Mouse (Mus musculus) testis, adult 2 months (tissue): ENCODE data around the gene Mrps2. TPM values are rescaled to one million over a fixed set of nuclear protein-coding genes. Genes with fewer than 3 reads are reported as not detected.
A peak's percentile ranks its signal among the peaks of the same experiment; 100 is the strongest.

ENCODE experiments used
- H3K27ac ChIP-seq: fragments of 200-500 bp; 2 replicates; pipeline ENCODE4 v1.5.1; 2012; ENCODE audit warnings: low read depth, low read length; ENCODE audit not compliant: control insufficient read depth, insufficient read depth
- H3K27me3 ChIP-seq: fragments of 200-500 bp; 2 replicates; pipeline ENCODE4 v1.6.1; 2012; ENCODE audit warnings: mild to moderate bottlenecking, low read length, moderate library complexity; ENCODE audit not compliant: control insufficient read depth, insufficient read depth
- H3K36me3 ChIP-seq: fragments of 200-500 bp; 2 replicates; pipeline ENCODE4 v1.6.1; 2012; ENCODE audit warnings: mild to moderate bottlenecking, low read length; ENCODE audit not compliant: control insufficient read depth, insufficient read depth
- H3K4me1 ChIP-seq: fragments of 200-500 bp; 2 replicates; pipeline ENCODE4 v1.6.1; 2012; ENCODE audit warnings: low read length; ENCODE audit not compliant: control insufficient read depth, insufficient read depth
- H3K4me3 ChIP-seq: fragments of 200-500 bp; 2 replicates; pipeline ENCODE4 v1.5.1; 2012; ENCODE audit warnings: low read depth, mild to moderate bottlenecking, low read length, moderate library complexity, mixed read lengths; ENCODE audit not compliant: control insufficient read depth
- CTCF ChIP-seq: fragments of 200-500 bp; IDR thresholded peaks from 2 replicates; pipeline ENCODE4 v1.5.1; 2012; ENCODE audit warnings: low read depth, mild to moderate bottlenecking, inconsistent platforms, low read length, moderate library complexity; ENCODE audit not compliant: control insufficient read depth, insufficient read depth, insufficient replicate concordance
- POLR2A ChIP-seq: fragments of 200-500 bp; IDR thresholded peaks from 2 replicates; pipeline ENCODE4 v1.6.1; 2012; ENCODE audit warnings: low read depth, mild to moderate bottlenecking, inconsistent platforms, low read length, moderate library complexity; ENCODE audit not compliant: control insufficient read depth
- polyA plus RNA-seq: library from polyadenylated mRNA; depleted of rRNA; stranded (reverse); fragments of >200 nt; gene quantifications from 2 replicates; pipeline ENCODE4 v1.2.3, GENCODE M21; 2012

The Mrps2 gene
- polyA plus RNA-seq, 1 experiment, result 24.9 TPM

DNA sequence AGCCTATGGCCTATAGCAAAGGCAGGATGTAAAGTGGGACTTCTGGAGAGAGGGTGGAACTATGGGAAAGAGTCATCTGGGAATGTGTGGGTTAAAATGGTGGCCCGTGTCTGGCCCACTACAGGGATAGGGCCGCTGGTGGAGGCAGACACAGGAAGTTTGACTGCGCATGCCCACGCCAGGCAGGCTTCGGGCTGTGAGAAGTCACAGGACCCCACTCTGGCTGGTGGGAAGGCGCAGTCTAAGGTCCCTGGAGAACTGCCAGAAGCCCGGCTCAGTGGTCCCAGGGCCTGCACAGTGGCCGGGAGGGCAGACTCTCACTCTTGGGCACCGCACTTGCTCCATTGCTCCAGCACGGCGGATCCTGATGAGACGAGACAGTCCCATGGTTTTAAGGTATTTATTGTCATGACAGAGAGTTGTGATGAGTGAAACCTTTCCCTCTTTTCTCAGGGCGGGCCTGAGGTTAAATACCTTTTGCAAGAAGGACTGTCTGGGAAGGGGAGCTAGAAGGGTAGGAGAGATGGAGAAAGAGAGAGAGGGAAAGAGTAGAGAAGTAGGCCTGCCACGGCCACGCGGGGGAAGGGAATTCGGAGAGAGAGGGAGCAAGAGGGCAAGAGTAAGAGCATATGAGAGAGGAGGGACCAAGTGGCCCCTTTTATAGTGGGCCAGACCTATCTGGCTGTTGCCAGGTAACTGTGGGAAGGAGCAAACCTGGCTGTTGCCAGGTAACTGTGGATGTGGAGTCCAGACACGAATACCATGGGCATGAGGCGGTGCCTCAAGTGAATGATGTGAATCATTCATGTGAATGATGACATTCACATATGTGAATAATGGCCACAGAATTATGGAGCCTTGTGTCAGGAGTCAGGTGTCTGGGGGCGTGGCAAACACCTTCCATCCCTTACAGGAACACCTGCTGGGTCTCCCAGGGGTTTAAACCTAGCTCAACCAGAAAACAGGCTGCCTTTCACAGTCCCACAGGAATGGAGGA, 11.6 kb downstream of the Mrps2 start:
- H3K27ac ChIP-seq, result no peak overlapping the region; the same call in 1 of the 2 replicates
- H3K4me1 ChIP-seq, result peaks cover 7% of the 10 kb centered on the region
- H3K27me3 ChIP-seq, result no peaks in the 10 kb centered on the region
- H3K36me3 ChIP-seq, result no peaks in the 10 kb centered on the region
- peak; percentile 42; the same call in 1 of the 2 replicates for TF ChIP-seq POLR2A
- no peak for TF ChIP-seq CTCF
- H3K4me3 ChIP-seq, result peak overlapping the region; percentile 55

DNA sequence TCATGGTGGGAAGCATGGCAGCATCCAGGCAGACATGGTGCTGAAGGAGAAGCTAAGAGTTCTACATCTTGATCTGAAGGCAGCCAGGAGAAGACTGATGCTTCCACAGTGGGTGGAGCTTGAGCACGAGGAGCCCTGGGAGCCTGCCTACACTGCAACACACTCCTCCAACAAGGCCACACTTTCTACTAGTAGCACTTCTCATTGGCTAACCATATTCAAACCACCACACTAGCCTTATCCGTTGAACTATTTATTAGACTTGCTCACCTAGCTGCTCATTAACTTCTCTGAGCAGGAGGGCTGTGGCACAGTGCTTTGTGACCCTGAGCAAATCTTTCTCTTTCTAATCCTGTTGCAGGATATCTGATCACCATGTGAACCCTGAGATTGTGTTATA, 16.0 kb downstream of the Mrps2 start:
- Histone ChIP-seq H3K27ac (no peak overlapping the region), H3K4me3 (no peak overlapping the region), H3K27me3 (no peaks in the 10 kb centered on the region), H3K4me1 (peaks cover 5% of the 10 kb centered on the region), H3K36me3 (no peaks in the 10 kb centered on the region)
- no peak for TF ChIP-seq CTCF
- TF ChIP-seq POLR2A, result no peak

DNA sequence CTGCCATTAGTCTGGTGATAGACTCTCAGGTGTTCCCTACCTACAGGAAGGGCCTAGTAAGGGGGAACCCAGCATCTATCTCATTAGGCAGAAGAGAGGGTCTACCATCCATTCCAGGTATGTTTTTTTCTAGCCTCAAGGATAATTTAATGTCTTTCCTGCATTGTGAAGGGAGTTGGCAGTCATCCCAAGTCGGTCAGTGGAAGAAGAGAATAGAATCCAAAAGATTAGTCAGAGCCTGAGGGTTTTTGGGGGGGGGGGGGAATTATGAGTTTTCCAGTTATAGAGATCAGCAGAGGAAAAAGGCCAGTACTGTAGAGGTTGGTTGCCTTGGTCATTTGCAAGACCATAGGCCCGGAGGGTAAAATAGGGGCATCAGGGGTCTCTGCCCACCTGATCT, 26.7 kb downstream of the Mrps2 start:
- no peak for TF ChIP-seq CTCF
- no peak for TF ChIP-seq POLR2A
- Histone ChIP-seq H3K27ac (no peak overlapping the region), H3K4me3 (no peak overlapping the region), H3K36me3 (no peaks in the 10 kb centered on the region), H3K4me1 (no peaks in the 10 kb centered on the region), H3K27me3 (no peaks in the 10 kb centered on the region)

DNA sequence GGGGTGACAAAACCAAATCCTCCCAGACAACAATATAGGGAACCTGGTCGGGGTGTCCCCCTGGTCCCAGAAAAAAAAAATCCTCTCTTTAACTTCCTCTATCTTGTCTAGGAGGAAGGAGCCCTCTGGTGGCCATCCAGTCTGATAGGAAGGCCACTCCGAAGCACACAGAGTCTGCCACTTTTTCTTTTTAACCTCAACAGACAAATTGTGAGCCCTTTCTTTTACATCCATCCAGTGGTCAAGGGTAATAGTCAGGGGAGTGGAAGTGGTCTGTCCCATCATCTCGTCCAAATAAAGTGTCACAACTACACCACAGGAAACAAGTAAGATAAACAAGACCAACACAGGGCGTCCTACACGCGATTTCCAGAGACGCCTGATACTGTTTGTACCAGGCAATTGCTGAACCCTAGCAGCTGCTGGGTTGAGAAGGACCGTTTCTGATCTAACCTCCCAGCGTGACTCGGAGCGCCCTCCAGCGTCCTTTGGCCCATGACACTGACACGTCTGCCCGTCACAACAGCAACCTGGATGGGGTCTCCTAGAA, 27.4 kb downstream of the Mrps2 start:
- no peak overlapping the region for H3K4me3 ChIP-seq
- no peaks in the 10 kb centered on the region for H3K4me1 ChIP-seq
- H3K36me3 ChIP-seq, result no peaks in the 10 kb centered on the region
- no peak overlapping the region for H3K27ac ChIP-seq
- TF ChIP-seq POLR2A (no peak), CTCF (no peak)
- H3K27me3 ChIP-seq, result no peaks in the 10 kb centered on the region

DNA sequence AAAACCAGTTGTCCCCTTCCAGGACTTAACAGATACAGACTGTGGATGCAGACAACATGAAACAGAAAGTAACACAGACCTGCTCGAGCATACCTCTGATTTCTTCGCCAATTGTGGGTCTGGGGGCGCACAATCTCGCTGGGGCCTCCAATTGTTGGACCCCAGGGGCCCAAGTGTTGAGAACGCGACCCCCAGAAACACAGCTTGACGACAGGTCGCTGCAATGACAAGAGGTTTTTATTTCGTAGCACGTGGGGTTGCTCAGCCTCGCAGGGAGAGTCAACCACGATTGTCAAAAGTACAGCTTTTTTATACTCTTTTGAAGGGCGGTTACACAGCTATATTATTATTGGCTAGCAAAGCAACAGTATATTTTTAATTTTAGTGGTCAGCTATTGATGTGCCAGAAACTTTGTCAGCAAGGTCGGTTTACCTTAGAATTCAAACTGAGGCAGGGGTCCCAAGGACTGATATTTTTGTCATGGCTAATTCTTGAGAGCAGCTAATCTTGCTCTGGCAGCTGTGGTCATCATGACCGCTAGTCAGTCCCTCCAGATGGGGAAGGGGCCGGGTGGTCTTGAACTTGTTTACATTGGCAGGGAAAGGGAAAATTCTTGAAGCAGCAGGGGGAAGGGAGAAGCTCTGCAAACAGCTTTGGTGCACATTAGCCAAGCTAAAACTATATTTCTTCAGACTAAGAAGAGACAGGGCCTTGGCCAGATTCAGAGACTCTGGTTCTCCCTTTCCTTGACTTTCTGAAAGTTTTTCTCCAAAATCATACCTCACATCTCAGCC, 28.1 kb downstream of the Mrps2 start:
- H3K4me3 ChIP-seq, result no peak overlapping the region
- no peaks in the 10 kb centered on the region for H3K36me3 ChIP-seq
- H3K27me3 ChIP-seq, result no peaks in the 10 kb centered on the region
- TF ChIP-seq CTCF (no peak), POLR2A (no peak)
- H3K4me1 ChIP-seq, result no peaks in the 10 kb centered on the region
- no peak overlapping the region for H3K27ac ChIP-seq

DNA sequence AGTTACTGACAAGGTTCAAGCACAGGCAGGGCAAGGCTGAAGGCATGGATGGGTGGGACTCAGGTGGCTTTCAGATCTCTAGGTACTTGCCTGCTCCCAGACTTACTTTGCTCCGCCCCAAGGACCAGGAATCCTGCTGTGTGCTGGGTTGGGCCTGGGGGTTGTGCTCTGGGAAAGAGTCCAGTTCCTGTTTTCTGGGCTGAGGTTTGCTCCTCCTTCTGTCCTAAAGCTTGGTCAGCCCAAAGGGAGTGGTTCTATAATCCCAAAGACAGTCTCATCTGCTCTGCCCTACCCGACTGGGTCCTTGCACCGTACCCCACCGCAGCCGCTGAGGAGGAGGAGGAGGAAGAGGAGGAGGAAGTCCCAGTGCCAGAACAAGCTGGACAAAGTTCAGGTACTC, 28.8 kb downstream of the Mrps2 start, which contains the start of gene Gbgt1:
TSS of gene Gbgt1 (plus strand) at position 221 of the 400 bp plus-strand sequence.
- Histone ChIP-seq H3K4me3 (no peak within 1 kb of the TSS), H3K4me1 (no peaks in the 10 kb centered on the region), H3K27me3 (no peaks in the 10 kb centered on the region), H3K36me3 (no peaks in the 10 kb centered on the region), H3K27ac (no peak within 1 kb of the TSS)
- TF ChIP-seq CTCF (no peak), POLR2A (no peak)

DNA sequence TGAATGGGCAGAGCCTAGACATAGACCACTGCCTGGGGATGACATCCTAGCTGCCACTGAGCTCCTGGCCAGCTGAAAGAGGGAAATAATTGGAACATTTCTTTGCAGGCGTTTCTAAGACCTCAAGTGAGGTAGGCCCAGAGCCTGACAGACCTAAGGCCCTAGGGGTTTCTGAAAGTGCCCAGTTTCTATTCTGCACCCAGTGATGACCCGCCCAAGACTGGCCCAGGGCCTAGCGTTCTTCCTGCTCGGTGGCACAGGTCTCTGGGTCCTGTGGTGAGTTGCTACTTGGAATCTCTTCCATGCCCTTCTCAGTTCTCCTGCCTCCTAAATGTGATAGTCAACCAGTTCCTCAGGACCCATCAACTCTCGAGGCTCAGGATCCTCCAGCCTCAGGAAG, 29.7 kb downstream of the Mrps2 start:
- TF ChIP-seq POLR2A (no peak), CTCF (no peak)

More for the DNA sequence above, 29.7 kb downstream of the Mrps2 start:
- Histone ChIP-seq H3K27me3 (no peaks in the 10 kb centered on the region), H3K4me3 (no peak overlapping the region), H3K27ac (no peak overlapping the region), H3K4me1 (no peaks in the 10 kb centered on the region), H3K36me3 (no peaks in the 10 kb centered on the region)
